Mouse (Mus musculus): ENCODE measurements at regions not wholly inside any gene's neighbourhood (a gene's known extent, or its start where the extent isn't known, plus 50 kb on each side); places are given as distances from the start of the nearest gene placed in this dataset.

DNA sequence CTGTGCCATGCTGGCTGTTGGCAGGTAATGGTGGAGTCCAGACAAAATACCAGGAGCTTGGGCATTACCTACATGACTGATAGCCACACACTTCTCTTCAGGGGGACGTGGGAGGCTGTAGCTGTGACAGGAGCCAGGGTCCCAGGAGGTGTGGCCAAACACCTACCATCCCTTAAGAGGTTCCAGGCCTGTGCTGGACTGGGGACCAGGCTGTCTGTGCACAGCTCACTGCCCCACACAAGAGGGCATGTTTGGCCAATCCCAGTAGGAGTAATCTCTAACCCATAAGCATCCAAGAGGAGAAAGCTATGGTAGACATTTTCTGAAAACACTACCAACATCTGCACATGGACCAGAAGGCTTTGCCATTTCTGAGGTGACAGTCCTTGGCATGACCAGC lies 139.4 kb downstream of the Tmem17 start:
- 75% methylated on average over 1 of the region's 1 CpGs for WGBS
- no peak for TF ChIP-seq CTCF (IDR thresholded peaks at IDR 0.05; ENCODE audit: extremely low read depth, insufficient read depth, insufficient read length, insufficient replicate concordance)
- no peak for TF ChIP-seq POLR2A (IDR thresholded peaks at IDR 0.05; ENCODE audit: low read depth, low read length)
- H3K4me1 ChIP-seq (ENCODE audit: control insufficient read depth, insufficient read depth, insufficient read length) = no peaks in the 10 kb centered on the region; the same call in 1 of the 2 replicates

DNA sequence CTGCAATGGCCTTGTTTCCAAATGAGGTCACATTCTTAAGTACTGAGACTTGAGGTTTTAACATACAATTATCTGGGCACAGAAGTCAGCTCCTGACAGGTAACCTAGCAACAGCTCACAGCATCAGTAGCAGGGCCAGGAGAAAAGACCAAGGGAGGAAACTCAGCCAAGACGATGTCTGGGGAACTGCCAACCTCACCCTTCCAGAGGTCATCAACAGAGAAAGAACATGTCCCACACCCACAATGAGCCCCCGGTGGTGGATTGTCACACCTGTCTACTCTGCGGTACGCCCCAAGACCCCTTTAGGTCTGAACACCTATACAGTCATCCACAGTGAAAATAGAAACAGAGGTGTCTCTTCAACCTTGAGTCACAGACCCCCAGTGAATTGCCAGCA lies 140.0 kb downstream of the Tmem17 start:
- peaks cover 2% of the 10 kb centered on the region; the same call in 1 of the 2 replicates for H3K4me1 ChIP-seq (ENCODE audit: control insufficient read depth, insufficient read depth, insufficient read length)
- 81% methylated on average over 4 of the region's 4 CpGs for WGBS
- no peak for TF ChIP-seq CTCF (IDR thresholded peaks at IDR 0.05; ENCODE audit: extremely low read depth, insufficient read depth, insufficient read length, insufficient replicate concordance)
- TF ChIP-seq POLR2A (IDR thresholded peaks at IDR 0.05; ENCODE audit: low read depth, low read length) = no peak

More for the DNA sequence above, 139.4 kb downstream of the Tmem17 start:
- H3K36me3 ChIP-seq (ENCODE audit: control insufficient read depth, insufficient read depth, low read length) = no peaks in the 10 kb centered on the region
- H3K27me3 ChIP-seq (ENCODE audit: control insufficient read depth, insufficient read depth, low read length) = no peaks in the 10 kb centered on the region
- no peak for DNase-seq (ENCODE audit: low read depth in 1 of 2, low spot score in 2 of 2)
- no peak overlapping the region for H3K4me3 ChIP-seq (ENCODE audit: extremely low read depth, insufficient read depth, insufficient read length)
- no peak overlapping the region for H3K27ac ChIP-seq (ENCODE audit: insufficient read depth, low read length)

DNA sequence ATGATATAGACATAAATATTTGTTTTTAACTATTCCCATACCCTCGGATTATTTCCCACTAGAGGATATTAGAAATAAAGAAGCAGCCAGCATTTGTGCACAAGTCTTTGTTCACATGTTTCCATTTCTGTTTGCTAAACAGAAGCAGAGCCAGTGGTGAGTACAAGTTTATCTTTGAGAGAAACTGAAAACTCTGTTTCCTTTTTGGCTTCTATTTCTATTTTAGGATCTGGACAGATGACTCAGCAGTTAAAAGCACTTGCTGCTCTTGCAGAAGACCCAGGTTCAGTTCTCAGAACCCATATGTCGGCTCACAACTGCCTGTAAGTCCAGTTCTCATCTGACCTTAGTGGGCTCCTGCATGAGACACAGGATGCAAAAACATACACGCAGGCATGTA lies 141.0 kb downstream of the Tmem17 start:
- H3K27ac ChIP-seq (ENCODE audit: insufficient read depth, low read length) = no peak overlapping the region
- H3K36me3 ChIP-seq (ENCODE audit: control insufficient read depth, insufficient read depth, low read length) = no peaks in the 10 kb centered on the region
- H3K4me1 ChIP-seq (ENCODE audit: control insufficient read depth, insufficient read depth, insufficient read length) = peaks cover 6% of the 10 kb centered on the region
- WGBS = 4% methylated on average over 3 of the region's 3 CpGs
- no peak for DNase-seq (ENCODE audit: low read depth in 1 of 2, low spot score in 2 of 2)
- TF ChIP-seq CTCF (IDR thresholded peaks at IDR 0.05; ENCODE audit: extremely low read depth, insufficient read depth, insufficient read length, insufficient replicate concordance) = no peak
- no peak for TF ChIP-seq POLR2A (IDR thresholded peaks at IDR 0.05; ENCODE audit: low read depth, low read length)
- H3K27me3 ChIP-seq (ENCODE audit: control insufficient read depth, insufficient read depth, low read length) = no peaks in the 10 kb centered on the region
- no peak overlapping the region for H3K4me3 ChIP-seq (ENCODE audit: extremely low read depth, insufficient read depth, insufficient read length)

More for the DNA sequence above, 140.0 kb downstream of the Tmem17 start:
- H3K27ac ChIP-seq (ENCODE audit: insufficient read depth, low read length) = no peak overlapping the region
- no peak overlapping the region for H3K4me3 ChIP-seq (ENCODE audit: extremely low read depth, insufficient read depth, insufficient read length)
- H3K36me3 ChIP-seq (ENCODE audit: control insufficient read depth, insufficient read depth, low read length) = no peaks in the 10 kb centered on the region
- H3K27me3 ChIP-seq (ENCODE audit: control insufficient read depth, insufficient read depth, low read length) = no peaks in the 10 kb centered on the region
- no peak for DNase-seq (ENCODE audit: low read depth in 1 of 2, low spot score in 2 of 2)

DNA sequence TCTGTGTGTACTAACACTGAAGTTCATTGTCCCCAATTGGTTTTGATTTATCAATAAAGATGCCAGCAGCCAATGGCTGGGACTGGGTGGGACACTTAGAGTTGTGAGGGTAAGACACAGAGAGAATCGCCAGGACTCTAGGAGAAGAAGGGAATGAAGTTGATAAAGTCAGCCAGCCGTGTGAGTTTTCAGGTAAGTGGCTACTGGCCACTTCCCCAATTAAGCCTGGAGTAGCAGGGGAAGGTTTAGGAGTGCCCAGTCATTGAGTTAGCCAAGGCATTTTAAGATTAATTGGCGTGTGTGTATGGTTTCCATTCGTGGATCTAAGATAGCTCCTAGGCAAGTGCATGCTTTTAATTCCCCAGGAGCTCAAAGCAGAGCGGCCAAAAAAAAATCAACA lies 141.5 kb downstream of the Tmem17 start:
- Histone ChIP-seq H3K4me3 (ENCODE audit: extremely low read depth, insufficient read depth, insufficient read length) (no peak overlapping the region), H3K27ac (ENCODE audit: insufficient read depth, low read length) (no peak overlapping the region), H3K27me3 (ENCODE audit: control insufficient read depth, insufficient read depth, low read length) (no peaks in the 10 kb centered on the region), H3K36me3 (ENCODE audit: control insufficient read depth, insufficient read depth, low read length) (no peaks in the 10 kb centered on the region), H3K4me1 (ENCODE audit: control insufficient read depth, insufficient read depth, insufficient read length) (peaks cover 6% of the 10 kb centered on the region)
- 39% methylated on average over 5 of the region's 5 CpGs for WGBS
- DNase-seq (ENCODE audit: low read depth in 1 of 2, low spot score in 2 of 2) = no peak
- TF ChIP-seq POLR2A (IDR thresholded peaks at IDR 0.05; ENCODE audit: low read depth, low read length) (no peak), CTCF (IDR thresholded peaks at IDR 0.05; ENCODE audit: extremely low read depth, insufficient read depth, insufficient read length, insufficient replicate concordance) (no peak)

DNA sequence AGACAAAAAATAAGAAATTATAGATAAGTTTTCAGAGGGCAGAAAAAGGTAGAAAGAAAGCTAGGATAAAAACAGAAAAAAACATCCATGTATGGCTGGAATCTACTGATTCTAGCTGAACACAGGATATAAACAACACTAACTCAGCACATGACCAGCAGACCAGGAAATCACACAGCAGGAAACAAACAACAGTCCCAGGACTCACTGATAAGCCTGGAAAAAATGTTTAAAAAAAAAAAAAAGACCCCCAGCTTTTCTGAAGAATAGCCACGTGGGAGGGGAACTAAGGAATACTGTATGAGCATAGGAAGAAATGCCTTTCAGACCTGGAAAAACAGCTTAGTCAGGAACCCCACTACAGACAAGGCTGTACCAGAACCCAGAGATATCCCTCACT lies 145.7 kb downstream of the Tmem17 start:
- no peaks in the 10 kb centered on the region for H3K36me3 ChIP-seq (ENCODE audit: control insufficient read depth, insufficient read depth, low read length)
- peaks cover 11% of the 10 kb centered on the region for H3K4me1 ChIP-seq (ENCODE audit: control insufficient read depth, insufficient read depth, insufficient read length)
- DNase-seq (ENCODE audit: low read depth in 1 of 2, low spot score in 2 of 2) = no peak
- TF ChIP-seq CTCF (IDR thresholded peaks at IDR 0.05; ENCODE audit: extremely low read depth, insufficient read depth, insufficient read length, insufficient replicate concordance) (no peak), POLR2A (IDR thresholded peaks at IDR 0.05; ENCODE audit: low read depth, low read length) (no peak)
- H3K27ac ChIP-seq (ENCODE audit: insufficient read depth, low read length) = no peak overlapping the region
- no peaks in the 10 kb centered on the region for H3K27me3 ChIP-seq (ENCODE audit: control insufficient read depth, insufficient read depth, low read length)
- no peak overlapping the region for H3K4me3 ChIP-seq (ENCODE audit: extremely low read depth, insufficient read depth, insufficient read length)
- 50% methylated on average over 1 of the region's 1 CpGs for WGBS

DNA sequence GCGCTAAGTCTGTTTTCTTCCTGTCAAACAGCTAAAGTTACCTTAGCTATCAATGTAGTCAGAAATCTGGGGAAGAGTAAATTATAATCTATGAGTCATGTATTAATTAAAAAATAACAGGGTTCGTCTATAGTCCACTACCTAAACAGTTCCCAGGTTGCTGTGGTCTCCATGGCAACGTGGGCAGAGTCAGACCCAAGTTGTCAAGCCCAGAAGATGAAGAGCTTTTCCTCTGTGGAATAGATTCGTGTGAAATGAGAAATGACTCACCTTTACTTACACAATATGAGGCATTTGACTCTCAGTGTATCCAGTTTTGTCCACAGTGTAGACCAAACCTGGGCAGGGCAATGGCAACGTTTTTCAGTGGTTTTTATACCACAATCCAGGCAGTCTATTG lies 149.2 kb downstream of the Tmem17 start:
- TF ChIP-seq POLR2A (IDR thresholded peaks at IDR 0.05; ENCODE audit: low read depth, low read length) (no peak), CTCF (IDR thresholded peaks at IDR 0.05; ENCODE audit: extremely low read depth, insufficient read depth, insufficient read length, insufficient replicate concordance) (no peak)
- 59% methylated on average over 5 of the region's 5 CpGs for WGBS
- no peak for DNase-seq (ENCODE audit: low read depth in 1 of 2, low spot score in 2 of 2)
- Histone ChIP-seq H3K27me3 (ENCODE audit: control insufficient read depth, insufficient read depth, low read length) (no peaks in the 10 kb centered on the region), H3K4me3 (ENCODE audit: extremely low read depth, insufficient read depth, insufficient read length) (no peak overlapping the region), H3K27ac (ENCODE audit: insufficient read depth, low read length) (no peak overlapping the region), H3K36me3 (ENCODE audit: control insufficient read depth, insufficient read depth, low read length) (no peaks in the 10 kb centered on the region), H3K4me1 (ENCODE audit: control insufficient read depth, insufficient read depth, insufficient read length) (peaks cover 18% of the 10 kb centered on the region)

DNA sequence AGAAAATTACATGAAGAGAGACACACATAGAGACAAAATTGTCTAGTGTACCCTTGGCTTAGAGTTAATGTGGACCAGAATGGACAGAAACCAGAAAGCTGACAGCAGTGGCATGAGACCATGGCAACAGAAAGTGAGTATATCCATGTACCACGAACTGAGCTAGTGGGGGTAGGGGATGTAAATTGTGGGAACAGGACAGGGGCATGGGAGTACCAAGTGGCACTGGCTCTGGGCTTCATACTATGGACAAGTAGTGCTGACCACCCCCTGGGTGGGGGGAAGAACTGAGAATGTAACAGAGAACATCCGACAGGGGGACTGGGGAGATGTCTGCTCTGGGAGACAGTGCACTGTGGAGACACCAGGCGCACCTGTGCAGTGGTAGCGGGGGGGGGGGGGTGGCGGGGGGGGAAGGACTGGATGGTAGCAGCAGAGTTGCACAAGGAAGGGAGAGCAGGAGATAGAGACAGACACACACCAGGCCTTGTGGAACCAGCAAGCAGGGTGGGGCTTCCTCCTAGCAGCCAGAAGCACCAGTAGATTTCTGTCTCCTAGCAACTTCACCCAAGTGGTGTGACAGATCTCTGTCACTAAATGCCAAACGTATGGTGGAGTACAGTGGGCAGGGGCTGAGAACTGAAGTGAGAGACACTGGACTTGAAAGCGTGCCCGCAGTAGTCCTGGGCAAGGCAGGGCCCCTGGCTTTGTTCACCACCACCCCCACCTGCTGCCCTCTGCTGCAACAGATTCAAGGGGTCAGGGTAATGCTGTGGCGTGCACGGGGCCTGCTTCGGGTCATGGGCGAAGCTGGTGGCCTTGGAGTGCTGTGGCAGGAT lies 150.0 kb downstream of the Tmem17 start:
- no peak for DNase-seq (ENCODE audit: low read depth in 1 of 2, low spot score in 2 of 2)
- no peaks in the 10 kb centered on the region for H3K36me3 ChIP-seq (ENCODE audit: control insufficient read depth, insufficient read depth, low read length)
- TF ChIP-seq POLR2A (IDR thresholded peaks at IDR 0.05; ENCODE audit: low read depth, low read length) = no peak
- no peak for TF ChIP-seq CTCF (IDR thresholded peaks at IDR 0.05; ENCODE audit: extremely low read depth, insufficient read depth, insufficient read length, insufficient replicate concordance)
- 68% methylated on average over 12 of the region's 12 CpGs for WGBS
- no peak overlapping the region for H3K27ac ChIP-seq (ENCODE audit: insufficient read depth, low read length)
- peaks cover 16% of the 10 kb centered on the region for H3K4me1 ChIP-seq (ENCODE audit: control insufficient read depth, insufficient read depth, insufficient read length)
- H3K27me3 ChIP-seq (ENCODE audit: control insufficient read depth, insufficient read depth, low read length) = no peaks in the 10 kb centered on the region
- H3K4me3 ChIP-seq (ENCODE audit: extremely low read depth, insufficient read depth, insufficient read length) = no peak overlapping the region

Measured in spleen, adult 2 months (tissue).